Mouse (Mus musculus): ENCODE data around the gene Vmn2r20. TPM values are rescaled to one million over a fixed set of nuclear protein-coding genes. Genes with fewer than 3 reads are reported as not detected.
A peak's percentile ranks its signal among the peaks of the same experiment; 100 is the strongest.
"Not testable (repeated sequence)": the region's sequence is repeated elsewhere in the genome, so short reads cannot be mapped to it uniquely, and the experiment has no call there.

Gene Vmn2r20
- polyA plus RNA-seq (2012; rRNA removed): not detected in 2 replicates

DNA sequence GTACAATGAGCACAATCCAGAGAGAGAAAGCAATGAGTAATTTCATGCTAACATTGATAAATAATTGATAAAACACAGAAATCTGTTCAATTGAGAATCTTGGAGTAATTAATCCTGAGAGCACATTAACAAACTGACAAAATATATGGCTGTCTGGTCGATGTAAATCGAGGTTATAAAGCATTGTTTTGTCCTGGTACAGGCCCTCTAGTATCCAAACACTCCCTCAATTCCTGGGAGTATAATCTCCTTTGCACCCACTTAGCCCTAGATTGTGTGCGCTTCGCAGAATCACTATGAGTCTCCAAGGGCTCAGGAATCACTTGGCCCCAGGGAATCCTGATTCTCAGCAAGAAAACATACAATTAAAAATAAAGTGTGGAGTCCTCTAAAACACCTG is at the start of gene Vmn2r20:
TSS of gene Vmn2r20 (minus strand) at position 101 of the 400 bp plus-strand sequence.
- H3K4me1 ChIP-seq (ENCODE audit: control insufficient read depth, insufficient read depth, low read length); H3K36me3 ChIP-seq (ENCODE audit: control insufficient read depth, insufficient read depth, low read length); H3K27me3 ChIP-seq (ENCODE audit: control insufficient read depth, insufficient read depth, low read length); H3K27ac ChIP-seq (ENCODE audit: control insufficient read depth, insufficient read depth, low read depth, low read length); H3K4me3 ChIP-seq (ENCODE audit: control insufficient read depth, low read depth, low read length): not testable (repeated sequence)

GRCm38 (mm10) chr6:123424413-123424812 is 6.5 kb upstream of the Vmn2r20 start:
- not testable (repeated sequence) for H3K36me3 ChIP-seq (ENCODE audit: control insufficient read depth, insufficient read depth, low read length); H3K27ac ChIP-seq (ENCODE audit: control insufficient read depth, insufficient read depth, low read depth, low read length); H3K4me3 ChIP-seq (ENCODE audit: control insufficient read depth, low read depth, low read length); H3K27me3 ChIP-seq (ENCODE audit: control insufficient read depth, insufficient read depth, low read length); H3K4me1 ChIP-seq (ENCODE audit: control insufficient read depth, insufficient read depth, low read length)

DNA sequence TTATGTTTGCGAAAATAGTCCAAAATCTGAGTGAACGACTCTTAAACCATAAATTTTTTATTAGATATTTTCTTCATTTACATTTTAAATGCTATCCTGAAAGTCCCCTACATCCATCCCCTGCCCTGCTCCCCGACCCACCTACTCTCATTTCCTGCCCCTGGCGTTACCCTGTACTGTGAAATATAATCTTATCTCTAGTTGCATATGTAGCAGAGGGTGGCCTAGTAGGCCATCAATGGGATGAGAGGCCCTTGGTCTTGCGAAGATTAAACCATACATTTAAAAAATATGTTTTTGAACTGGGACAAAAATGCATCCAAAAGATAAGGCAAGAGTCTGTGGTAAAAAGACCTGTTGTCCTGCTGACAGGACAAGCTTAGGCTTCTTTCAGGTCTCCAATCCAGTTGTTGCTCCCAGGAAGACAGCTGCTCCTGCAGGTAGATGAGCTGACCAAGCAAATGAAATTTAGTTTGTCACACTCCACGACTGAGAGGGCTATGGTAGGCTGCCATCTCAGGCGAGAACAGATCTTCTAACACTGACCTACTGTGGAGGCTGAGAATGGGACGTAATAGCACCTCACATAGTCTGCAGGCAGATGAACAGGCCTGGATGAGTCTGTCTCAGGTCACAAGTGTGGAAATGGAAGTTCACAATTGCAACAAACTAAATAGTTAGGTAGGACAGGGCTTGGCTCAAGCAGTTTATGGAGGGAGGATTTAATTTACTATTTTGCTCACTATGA is 10.8 kb downstream of the Vmn2r20 start:
- not testable (repeated sequence) for H3K4me3 ChIP-seq (ENCODE audit: control insufficient read depth, low read depth, low read length); H3K27me3 ChIP-seq (ENCODE audit: control insufficient read depth, insufficient read depth, low read length); H3K36me3 ChIP-seq (ENCODE audit: control insufficient read depth, insufficient read depth, low read length); H3K4me1 ChIP-seq (ENCODE audit: control insufficient read depth, insufficient read depth, low read length); H3K27ac ChIP-seq (ENCODE audit: control insufficient read depth, insufficient read depth, low read depth, low read length)

GRCm38 (mm10) chr6:123388824-123389223 is 29.1 kb downstream of the Vmn2r20 start:
- H3K4me1 ChIP-seq (ENCODE audit: control insufficient read depth, insufficient read depth, low read length); H3K4me3 ChIP-seq (ENCODE audit: control insufficient read depth, low read depth, low read length); H3K27ac ChIP-seq (ENCODE audit: control insufficient read depth, insufficient read depth, low read depth, low read length); H3K27me3 ChIP-seq (ENCODE audit: control insufficient read depth, insufficient read depth, low read length); H3K36me3 ChIP-seq (ENCODE audit: control insufficient read depth, insufficient read depth, low read length): not testable (repeated sequence)

DNA sequence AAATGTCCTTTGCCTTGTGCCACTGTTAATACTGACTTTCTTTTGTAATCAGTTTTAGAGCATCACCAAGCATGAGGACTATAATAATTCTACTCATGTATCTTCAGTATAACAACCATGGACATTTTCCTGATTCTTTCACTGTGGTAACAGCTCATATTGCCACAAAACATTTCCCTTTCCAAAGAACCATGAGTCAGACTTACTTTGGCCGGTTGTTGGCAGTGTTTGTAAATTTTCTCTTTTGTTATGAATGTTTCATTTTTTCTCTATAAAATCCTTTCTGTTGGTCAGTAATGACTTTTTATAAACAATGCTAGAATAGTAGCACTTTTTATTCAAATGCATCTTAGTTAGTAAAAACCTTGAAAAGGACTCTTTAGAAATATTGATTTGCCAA is 71.8 kb downstream of the Vmn2r20 start:
- no peak overlapping the region for H3K4me3 ChIP-seq (ENCODE audit: control insufficient read depth, low read depth, low read length)
- no peaks in the 10 kb centered on the region for H3K4me1 ChIP-seq (ENCODE audit: control insufficient read depth, insufficient read depth, low read length)
- H3K27me3 ChIP-seq (ENCODE audit: control insufficient read depth, insufficient read depth, low read length): no peaks in the 10 kb centered on the region
- TF ChIP-seq POLR2A (IDR thresholded peaks at IDR 0.05; ENCODE audit: control insufficient read depth, low read depth, low read length): no peak
- TF ChIP-seq CTCF (IDR thresholded peaks at IDR 0.05; ENCODE audit: control insufficient read depth, insufficient read depth, insufficient replicate concordance, low read depth, low read length): no peak
- no peak overlapping the region for H3K27ac ChIP-seq (ENCODE audit: control insufficient read depth, insufficient read depth, low read depth, low read length)
- no peaks in the 10 kb centered on the region for H3K36me3 ChIP-seq (ENCODE audit: control insufficient read depth, insufficient read depth, low read length)

GRCm38 (mm10) chr6:123340093-123340492 is 77.8 kb downstream of the Vmn2r20 start:
- Histone ChIP-seq H3K36me3 (ENCODE audit: control insufficient read depth, insufficient read depth, low read length) (no peaks in the 10 kb centered on the region), H3K4me3 (ENCODE audit: control insufficient read depth, low read depth, low read length) (no peak overlapping the region), H3K4me1 (ENCODE audit: control insufficient read depth, insufficient read depth, low read length) (no peaks in the 10 kb centered on the region), H3K27ac (ENCODE audit: control insufficient read depth, insufficient read depth, low read depth, low read length) (no peak overlapping the region), H3K27me3 (ENCODE audit: control insufficient read depth, insufficient read depth, low read length) (no peaks in the 10 kb centered on the region)
- TF ChIP-seq CTCF (IDR thresholded peaks at IDR 0.05; ENCODE audit: control insufficient read depth, insufficient read depth, insufficient replicate concordance, low read depth, low read length): peak; percentile 33; the same call in 1 of the 2 replicates
- no peak for TF ChIP-seq POLR2A (IDR thresholded peaks at IDR 0.05; ENCODE audit: control insufficient read depth, low read depth, low read length)

DNA sequence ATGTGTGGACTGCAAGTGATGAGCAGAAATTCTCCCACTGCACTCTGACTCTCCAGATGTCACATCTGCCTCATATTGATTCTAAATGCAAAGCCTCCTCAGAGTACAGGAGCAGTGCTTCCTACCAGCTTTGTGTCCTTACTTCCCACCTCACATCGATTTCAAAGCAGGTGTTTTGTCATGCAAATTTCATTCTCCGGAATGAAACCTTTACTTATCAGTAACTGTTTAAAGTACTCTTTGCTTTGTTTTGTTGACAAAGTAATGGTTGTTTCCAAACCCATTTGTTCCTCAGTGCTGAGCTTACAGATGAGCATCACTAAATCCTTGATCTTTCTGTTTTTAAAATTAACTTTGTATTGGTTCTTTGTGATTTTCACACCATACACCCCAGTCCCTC is 85.4 kb downstream of the Vmn2r20 start:
- no peaks in the 10 kb centered on the region for H3K36me3 ChIP-seq (ENCODE audit: control insufficient read depth, insufficient read depth, low read length)
- no peaks in the 10 kb centered on the region for H3K27me3 ChIP-seq (ENCODE audit: control insufficient read depth, insufficient read depth, low read length)
- H3K4me1 ChIP-seq (ENCODE audit: control insufficient read depth, insufficient read depth, low read length): no peaks in the 10 kb centered on the region
- H3K4me3 ChIP-seq (ENCODE audit: control insufficient read depth, low read depth, low read length): no peak overlapping the region
- TF ChIP-seq POLR2A (IDR thresholded peaks at IDR 0.05; ENCODE audit: control insufficient read depth, low read depth, low read length): no peak
- no peak for TF ChIP-seq CTCF (IDR thresholded peaks at IDR 0.05; ENCODE audit: control insufficient read depth, insufficient read depth, insufficient replicate concordance, low read depth, low read length)
- no peak overlapping the region for H3K27ac ChIP-seq (ENCODE audit: control insufficient read depth, insufficient read depth, low read depth, low read length)

Other genes starting within 250 kb of the Vmn2r20 start
- gene Clec4b2, start 245.2 kb downstream of the Vmn2r20 start, polyA plus RNA-seq (2012; rRNA removed): not detected in 2 replicates
- 0.28 and 0.44 TPM in 2 replicates for gene Clec4n, start 188.3 kb downstream of the Vmn2r20 start, polyA plus RNA-seq (2012; rRNA removed)
- not detected in 2 replicates for gene Clec4d, start 156.0 kb downstream of the Vmn2r20 start, polyA plus RNA-seq (2012; rRNA removed)
- gene Clec4e, start 128.2 kb downstream of the Vmn2r20 start, polyA plus RNA-seq (2012; rRNA removed): not detected in 2 replicates
- 0.06 TPM in 1 of 2 replicates, not detected in the other for gene Vmn2r19, start 109.8 kb downstream of the Vmn2r20 start, polyA plus RNA-seq (2012; rRNA removed)
- not detected in 2 replicates for gene Vmn2r21, start 115.3 kb upstream of the Vmn2r20 start, polyA plus RNA-seq (2012; rRNA removed)
- gene Vmn2r22, start 232.6 kb upstream of the Vmn2r20 start, polyA plus RNA-seq (2012; rRNA removed): not detected in 2 replicates